Mouse (Mus musculus) ES-E14 (cell line): ENCODE measurements at regions not wholly inside any gene's neighbourhood (a gene's known extent, or its start where the extent isn't known, plus 50 kb on each side); places are given as distances from the start of the nearest gene placed in this dataset.

ENCODE experiments used
- MAFK ChIP-seq: IDR thresholded peaks from 2 replicates; pipeline ENCODE4 v1.6.1; 2014; ENCODE audit warnings: mild to moderate bottlenecking, low read depth, low read length, inconsistent platforms; ENCODE audit not compliant: insufficient read depth
- ZC3H11A ChIP-seq: IDR thresholded peaks from 2 replicates; pipeline ENCODE4 v1.6.1; 2012; ENCODE audit warnings: low read depth, mild to moderate bottlenecking, inconsistent platforms, low read length, borderline replicate concordance
- ZNF384 ChIP-seq: IDR thresholded peaks from 2 replicates; pipeline ENCODE4 v1.6.1; 2012; ENCODE audit warnings: low read depth, low read length, inconsistent platforms

DNA sequence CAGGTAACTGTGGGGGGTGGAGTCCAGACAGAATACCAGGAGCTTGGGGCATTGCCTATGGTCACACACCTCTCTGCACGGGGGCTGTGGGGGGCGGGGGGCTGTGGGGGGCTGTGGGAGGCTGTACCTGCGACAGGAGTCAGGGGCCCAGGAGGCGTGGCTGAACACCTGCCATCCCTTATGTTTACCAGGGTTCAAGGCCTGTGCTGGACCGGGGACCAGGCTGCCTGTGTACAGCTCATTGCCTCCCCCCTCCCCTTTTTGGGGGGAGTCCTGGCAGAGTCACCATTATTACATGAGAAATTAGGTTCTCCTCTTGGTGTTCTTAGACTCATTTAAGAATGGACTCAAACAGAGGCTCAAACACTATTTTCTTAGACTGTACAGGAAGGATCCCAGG, 78.5 kb downstream of the Xrcc2 start:
- TF ChIP-seq ZC3H11A (no peak), ZNF384 (no peak), MAFK (no peak)
